Mouse (Mus musculus): ENCODE measurements at regions not wholly inside any gene's neighbourhood (a gene's known extent, or its start where the extent isn't known, plus 50 kb on each side); places are given as distances from the start of the nearest gene placed in this dataset.

DNA sequence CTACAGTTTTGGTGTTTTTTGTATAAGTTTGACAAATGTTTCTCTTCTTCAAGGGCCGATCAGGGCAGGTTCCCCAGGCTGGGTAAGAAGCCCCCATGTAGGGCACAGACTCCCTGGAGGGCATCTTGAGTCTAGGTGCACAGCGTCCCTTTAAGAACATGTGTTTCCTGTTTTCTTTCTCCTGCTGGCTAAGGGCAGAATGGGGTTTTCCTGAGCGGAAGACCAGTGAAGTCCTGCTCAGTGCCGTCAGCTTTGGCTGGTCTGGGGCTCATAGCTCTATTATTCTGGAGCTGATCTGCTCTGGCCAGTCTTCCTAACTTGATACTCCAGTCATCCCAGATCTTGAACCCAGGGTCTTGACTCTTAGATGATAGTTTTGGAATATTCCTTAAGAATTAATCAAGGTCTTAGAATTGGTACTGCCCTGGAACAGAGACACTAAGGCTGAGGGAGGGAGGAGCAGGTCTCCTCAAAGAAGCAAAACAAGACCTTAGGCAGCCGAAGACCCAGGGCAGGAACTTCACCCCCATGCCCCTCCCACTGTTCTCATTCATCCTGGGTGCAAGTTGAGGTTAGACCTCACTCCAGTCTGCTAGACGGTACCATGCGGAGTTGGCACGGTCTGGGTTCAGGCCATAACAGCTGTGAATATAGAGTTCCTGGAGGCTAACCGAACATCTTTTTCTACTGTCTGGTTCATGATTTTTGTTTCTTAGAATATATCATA is 70.8 kb upstream of the Haao start:
- H3K4me1 ChIP-seq (ENCODE audit: control insufficient read depth, insufficient read depth, insufficient read length, low read length): peaks cover 8% of the 10 kb centered on the region

DNA sequence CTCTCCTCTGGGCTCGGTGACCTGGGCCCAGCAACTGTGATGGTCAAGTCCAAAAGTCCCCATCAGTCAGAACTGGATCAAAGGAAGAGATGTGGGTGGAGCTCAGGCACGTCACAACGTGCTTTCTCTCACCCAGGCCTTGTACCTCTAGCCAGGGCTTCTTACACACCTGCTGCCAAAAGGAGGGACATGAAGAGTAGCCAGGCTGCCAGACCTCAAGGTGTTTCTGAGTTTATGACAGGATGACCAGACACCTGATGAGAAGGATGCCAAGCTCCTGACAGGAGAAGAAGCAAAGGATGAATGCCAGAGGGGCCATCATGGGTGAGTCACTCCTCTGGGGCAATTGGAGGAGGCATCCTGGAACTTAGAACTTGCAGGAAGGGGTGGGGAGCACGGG is 70.0 kb upstream of the Haao start:
- no peak overlapping the region for H3K4me3 ChIP-seq (ENCODE audit: low read depth, low read length)
- no peak for TF ChIP-seq POLR2A (IDR thresholded peaks at IDR 0.05; ENCODE audit: low read depth, low read length)
- no peak for TF ChIP-seq CTCF (IDR thresholded peaks at IDR 0.05; ENCODE audit: extremely low read depth, insufficient read length, insufficient replicate concordance, low read depth, low read length)
- WGBS: 24% methylated on average over 4 of the region's 4 CpGs
- no peaks in the 10 kb centered on the region for H3K36me3 ChIP-seq (ENCODE audit: control insufficient read depth, insufficient read depth, low read length)
- H3K27me3 ChIP-seq (ENCODE audit: control insufficient read depth, insufficient read depth, low read length): no peaks in the 10 kb centered on the region
- H3K4me1 ChIP-seq (ENCODE audit: control insufficient read depth, insufficient read depth, insufficient read length, low read length): peaks cover 8% of the 10 kb centered on the region
- no peak overlapping the region for H3K27ac ChIP-seq (ENCODE audit: insufficient read depth, low read depth, low read length)

More for the DNA sequence above, 70.8 kb upstream of the Haao start:
- no peak overlapping the region; the same call in 1 of the 2 replicates for H3K27ac ChIP-seq (ENCODE audit: insufficient read depth, low read depth, low read length)
- H3K4me3 ChIP-seq (ENCODE audit: low read depth, low read length): no peak overlapping the region
- WGBS: 75% methylated on average over 9 of the region's 9 CpGs
- H3K36me3 ChIP-seq (ENCODE audit: control insufficient read depth, insufficient read depth, low read length): no peaks in the 10 kb centered on the region
- no peak for TF ChIP-seq POLR2A (IDR thresholded peaks at IDR 0.05; ENCODE audit: low read depth, low read length)
- no peak for TF ChIP-seq CTCF (IDR thresholded peaks at IDR 0.05; ENCODE audit: extremely low read depth, insufficient read length, insufficient replicate concordance, low read depth, low read length)
- H3K27me3 ChIP-seq (ENCODE audit: control insufficient read depth, insufficient read depth, low read length): no peaks in the 10 kb centered on the region

DNA sequence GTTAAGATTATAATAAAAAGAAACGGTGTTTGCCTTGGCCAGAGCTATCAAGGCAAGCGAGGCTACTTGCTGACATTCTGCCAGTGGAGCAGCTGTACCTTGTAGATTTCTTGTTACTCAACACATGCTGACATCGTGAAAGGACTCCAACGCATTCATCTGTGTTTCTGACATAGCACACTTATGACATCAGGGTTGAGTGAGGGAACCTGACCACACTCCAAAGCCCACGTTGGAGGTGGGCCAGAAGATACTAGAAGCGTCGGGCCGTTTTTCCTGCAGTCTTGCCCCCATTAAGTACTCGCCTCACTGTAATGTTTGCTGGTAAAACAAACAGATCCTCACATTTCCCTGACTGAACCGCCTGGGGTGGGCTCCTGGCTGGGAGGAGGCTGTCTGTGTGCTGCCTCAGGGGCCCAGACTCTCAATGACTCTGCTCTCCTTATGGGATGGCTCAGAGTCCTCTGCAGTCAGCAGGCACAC is 69.0 kb upstream of the Haao start:
- H3K27me3 ChIP-seq (ENCODE audit: control insufficient read depth, insufficient read depth, low read length): no peaks in the 10 kb centered on the region
- H3K36me3 ChIP-seq (ENCODE audit: control insufficient read depth, insufficient read depth, low read length): no peaks in the 10 kb centered on the region
- H3K4me1 ChIP-seq (ENCODE audit: control insufficient read depth, insufficient read depth, insufficient read length, low read length): peaks cover 8% of the 10 kb centered on the region
- WGBS: 15% methylated on average over 10 of the region's 10 CpGs
- H3K27ac ChIP-seq (ENCODE audit: insufficient read depth, low read depth, low read length): peak overlapping the region; percentile 2; the same call in 1 of the 2 replicates
- TF ChIP-seq POLR2A (IDR thresholded peaks at IDR 0.05; ENCODE audit: low read depth, low read length) (no peak), CTCF (IDR thresholded peaks at IDR 0.05; ENCODE audit: extremely low read depth, insufficient read length, insufficient replicate concordance, low read depth, low read length) (no peak)
- H3K4me3 ChIP-seq (ENCODE audit: low read depth, low read length): no peak overlapping the region

DNA sequence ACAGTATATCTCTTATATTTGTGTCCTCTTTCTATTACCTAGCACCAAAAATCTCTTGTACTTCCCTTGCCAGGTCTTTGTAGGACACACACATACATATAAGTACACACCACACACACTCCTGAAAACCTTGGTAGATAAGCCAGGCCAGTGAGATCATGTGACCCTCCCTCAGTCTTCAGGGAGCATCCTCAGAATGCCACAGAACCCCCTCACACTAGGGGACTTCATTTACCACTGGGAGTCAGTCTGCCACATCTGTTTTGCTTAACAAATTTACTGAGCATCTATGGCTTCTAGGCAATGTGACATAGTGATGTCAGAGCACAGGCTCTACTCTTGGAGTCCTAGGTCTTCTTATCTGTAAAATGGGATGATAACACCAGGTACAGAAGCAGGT is 67.3 kb upstream of the Haao start:
- H3K4me3 ChIP-seq (ENCODE audit: low read depth, low read length): no peak overlapping the region
- peaks cover 8% of the 10 kb centered on the region for H3K4me1 ChIP-seq (ENCODE audit: control insufficient read depth, insufficient read depth, insufficient read length, low read length)
- no peak overlapping the region for H3K27ac ChIP-seq (ENCODE audit: insufficient read depth, low read depth, low read length)
- TF ChIP-seq CTCF (IDR thresholded peaks at IDR 0.05; ENCODE audit: extremely low read depth, insufficient read length, insufficient replicate concordance, low read depth, low read length) (no peak), POLR2A (IDR thresholded peaks at IDR 0.05; ENCODE audit: low read depth, low read length) (no peak)
- H3K36me3 ChIP-seq (ENCODE audit: control insufficient read depth, insufficient read depth, low read length): no peaks in the 10 kb centered on the region
- H3K27me3 ChIP-seq (ENCODE audit: control insufficient read depth, insufficient read depth, low read length): no peaks in the 10 kb centered on the region

DNA sequence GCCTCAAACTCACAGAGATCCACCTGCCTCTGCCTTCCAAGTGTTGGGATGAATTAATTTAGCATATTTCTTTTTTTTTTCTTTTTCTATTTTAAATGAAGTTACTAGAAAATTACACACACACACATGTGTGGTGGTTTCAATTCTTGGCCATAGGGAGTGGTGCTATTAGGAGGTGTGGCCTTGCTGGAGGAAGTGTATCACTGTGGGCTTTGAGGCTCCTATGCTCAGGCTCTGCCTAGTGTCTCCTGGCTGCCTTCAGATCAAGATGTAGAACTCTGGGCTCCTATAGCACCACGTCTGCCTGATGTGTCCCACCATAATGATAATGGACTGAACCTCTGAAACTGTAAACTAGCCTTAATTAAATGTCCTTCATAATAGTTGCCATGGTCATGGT is 66.8 kb upstream of the Haao start:
- no peaks in the 10 kb centered on the region for H3K27me3 ChIP-seq (ENCODE audit: control insufficient read depth, insufficient read depth, low read length)
- TF ChIP-seq CTCF (IDR thresholded peaks at IDR 0.05; ENCODE audit: extremely low read depth, insufficient read length, insufficient replicate concordance, low read depth, low read length): no peak
- no peak for TF ChIP-seq POLR2A (IDR thresholded peaks at IDR 0.05; ENCODE audit: low read depth, low read length)
- 37% methylated on average over 1 of the region's 1 CpGs for WGBS
- H3K36me3 ChIP-seq (ENCODE audit: control insufficient read depth, insufficient read depth, low read length): no peaks in the 10 kb centered on the region
- H3K4me1 ChIP-seq (ENCODE audit: control insufficient read depth, insufficient read depth, insufficient read length, low read length): peaks cover 8% of the 10 kb centered on the region
- no peak overlapping the region for H3K4me3 ChIP-seq (ENCODE audit: low read depth, low read length)
- no peak overlapping the region for H3K27ac ChIP-seq (ENCODE audit: insufficient read depth, low read depth, low read length)

DNA sequence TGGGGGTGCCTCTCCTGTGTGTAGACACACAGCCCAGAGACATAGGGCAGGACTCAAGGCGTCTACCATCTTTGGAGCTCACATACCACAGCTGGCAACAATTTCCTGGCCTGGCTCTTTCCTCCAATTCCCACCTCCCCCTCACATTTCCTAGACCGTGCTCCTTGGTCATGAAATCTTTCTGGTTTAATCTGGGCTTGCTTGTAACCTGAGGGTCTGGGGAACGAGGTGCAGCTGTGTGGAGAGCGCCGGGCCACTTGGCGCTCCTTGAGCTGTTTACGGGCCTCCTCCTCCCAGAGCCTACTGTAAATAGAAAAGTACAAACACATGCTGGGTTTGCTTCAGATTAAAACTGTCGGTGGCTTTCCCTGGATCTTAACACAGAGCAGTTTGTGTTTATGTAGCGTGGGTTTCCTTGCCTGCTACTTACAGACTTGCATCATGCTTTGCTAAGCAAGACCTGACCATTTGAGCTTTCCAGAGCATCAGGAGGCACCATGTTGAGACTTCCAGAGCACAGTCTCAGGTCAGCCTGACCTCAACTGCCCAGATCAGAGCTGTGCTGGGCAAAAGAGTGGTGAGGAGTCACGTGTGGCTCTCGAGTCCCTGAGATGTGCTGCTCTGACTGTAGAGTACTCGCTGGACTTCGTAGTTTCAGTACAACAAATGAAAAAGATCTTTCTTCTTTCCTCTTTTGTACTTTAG is 66.1 kb upstream of the Haao start:
- Histone ChIP-seq H3K4me1 (ENCODE audit: control insufficient read depth, insufficient read depth, insufficient read length, low read length) (peaks cover 14% of the 10 kb centered on the region), H3K4me3 (ENCODE audit: low read depth, low read length) (no peak overlapping the region), H3K27ac (ENCODE audit: insufficient read depth, low read depth, low read length) (no peak overlapping the region), H3K27me3 (ENCODE audit: control insufficient read depth, insufficient read depth, low read length) (no peaks in the 10 kb centered on the region), H3K36me3 (ENCODE audit: control insufficient read depth, insufficient read depth, low read length) (no peaks in the 10 kb centered on the region)
- TF ChIP-seq POLR2A (IDR thresholded peaks at IDR 0.05; ENCODE audit: low read depth, low read length): no peak
- no peak for TF ChIP-seq CTCF (IDR thresholded peaks at IDR 0.05; ENCODE audit: extremely low read depth, insufficient read length, insufficient replicate concordance, low read depth, low read length)
- 72% methylated on average over 13 of the region's 13 CpGs for WGBS

DNA sequence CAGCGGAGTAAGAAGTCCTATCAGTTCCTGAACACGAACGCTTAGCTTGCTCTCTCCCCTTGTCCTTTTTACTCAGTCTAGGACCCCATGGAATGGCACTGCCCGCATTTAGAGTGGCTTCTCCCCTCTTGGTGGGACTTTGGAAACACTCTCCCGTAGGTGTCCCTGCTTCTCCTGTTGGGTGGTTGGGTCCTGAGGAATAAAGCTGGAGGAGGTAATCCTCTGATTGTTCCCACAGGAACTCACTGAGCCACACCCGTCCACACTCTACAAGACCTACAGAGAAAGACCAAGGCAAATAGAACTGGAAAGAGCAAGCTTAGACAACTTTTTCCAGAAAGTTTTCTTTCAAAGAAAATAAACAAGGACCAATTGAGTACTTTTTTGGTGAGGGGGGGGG is 64.7 kb upstream of the Haao start:
- no peak for TF ChIP-seq POLR2A (IDR thresholded peaks at IDR 0.05; ENCODE audit: low read depth, low read length)
- no peak for TF ChIP-seq CTCF (IDR thresholded peaks at IDR 0.05; ENCODE audit: extremely low read depth, insufficient read length, insufficient replicate concordance, low read depth, low read length)
- Histone ChIP-seq H3K27ac (ENCODE audit: insufficient read depth, low read depth, low read length) (no peak overlapping the region), H3K4me1 (ENCODE audit: control insufficient read depth, insufficient read depth, insufficient read length, low read length) (peaks cover 8% of the 10 kb centered on the region; the same call in 1 of the 2 replicates), H3K27me3 (ENCODE audit: control insufficient read depth, insufficient read depth, low read length) (no peaks in the 10 kb centered on the region), H3K36me3 (ENCODE audit: control insufficient read depth, insufficient read depth, low read length) (no peaks in the 10 kb centered on the region), H3K4me3 (ENCODE audit: low read depth, low read length) (no peak overlapping the region)
- WGBS: 88% methylated on average over 6 of the region's 6 CpGs

Measured in small intestine, adult 2 months (tissue).